Mouse (Mus musculus) megakaryocyte, embryonic 14.5 days (primary cell): ENCODE measurements around the gene Pbx3.

ENCODE experiments used
- FLI1 ChIP-seq: IDR thresholded peaks from 2 replicates; pipeline ENCODE4 v1.6.1; 2012; ENCODE audit warnings: low read length, inconsistent platforms, mixed read lengths
- GATA1 ChIP-seq: IDR thresholded peaks from 3 replicates; pipeline ENCODE4 v1.6.1; 2012; ENCODE audit warnings: mixed read lengths, low read length, inconsistent platforms, borderline replicate concordance

- TF ChIP-seq GATA1 (no peak), FLI1 (no peak)
Observed at GRCm38 (mm10) chr2:34225470-34225869, 147.5 kb downstream of the Pbx3 start.
